Mouse (Mus musculus): ENCODE measurements at regions not wholly inside any gene's neighbourhood (a gene's known extent, or its start where the extent isn't known, plus 50 kb on each side); places are given as distances from the start of the nearest gene placed in this dataset.

DNA sequence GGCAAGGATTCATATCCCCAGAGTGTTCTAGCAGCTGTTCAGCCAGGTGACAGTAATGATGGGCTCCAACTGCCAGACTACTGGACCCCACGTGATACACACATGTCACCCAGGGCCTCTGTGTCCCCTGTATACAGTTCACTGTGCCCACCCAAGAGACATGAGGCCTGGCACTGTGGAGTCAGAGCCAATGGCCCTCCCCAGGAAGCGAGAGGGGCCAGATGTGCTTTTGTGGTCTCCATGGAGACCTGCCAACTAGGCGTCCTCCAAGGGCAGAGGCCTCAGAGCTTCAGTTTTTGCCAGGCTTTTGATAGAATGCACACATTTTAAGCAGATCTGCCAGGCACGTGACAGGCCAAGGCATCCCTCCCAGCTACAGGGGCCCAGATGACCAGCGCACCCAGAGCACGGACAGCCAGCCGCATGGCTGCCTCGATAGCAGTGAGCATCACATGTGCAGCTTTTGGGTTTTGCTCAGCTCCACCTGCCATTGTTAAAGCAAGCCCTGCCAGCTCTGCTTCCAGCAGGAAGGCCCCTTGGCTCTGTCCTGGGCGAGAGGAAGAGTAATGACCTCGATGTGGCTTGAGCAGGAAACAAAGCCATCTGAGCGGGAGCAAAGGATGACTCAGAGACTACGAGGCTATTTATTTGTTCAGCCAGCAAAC lies 198.1 kb upstream of the Sulf2 start:
- no peak for DNase-seq (ENCODE audit: low spot score)

DNA sequence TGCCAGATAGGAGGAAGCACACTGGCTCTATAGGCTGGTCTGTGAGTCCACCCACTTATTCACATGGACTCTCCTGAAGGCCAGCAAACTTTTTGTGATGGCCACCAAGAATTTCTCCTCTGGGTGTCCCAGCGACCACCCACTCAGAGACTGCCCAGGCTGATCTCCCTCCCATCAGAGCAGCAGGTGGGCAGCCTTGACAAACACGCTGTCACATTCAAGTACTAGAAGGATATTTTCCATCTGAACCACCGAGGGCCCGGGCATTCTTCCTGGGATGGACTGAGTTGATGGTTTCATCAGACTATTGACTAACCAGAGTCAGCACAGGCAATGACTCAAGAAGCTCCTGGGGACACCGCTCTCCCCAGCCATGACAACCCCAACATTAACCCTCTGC lies 196.5 kb upstream of the Sulf2 start:
- no peak for DNase-seq (ENCODE audit: low spot score)

DNA sequence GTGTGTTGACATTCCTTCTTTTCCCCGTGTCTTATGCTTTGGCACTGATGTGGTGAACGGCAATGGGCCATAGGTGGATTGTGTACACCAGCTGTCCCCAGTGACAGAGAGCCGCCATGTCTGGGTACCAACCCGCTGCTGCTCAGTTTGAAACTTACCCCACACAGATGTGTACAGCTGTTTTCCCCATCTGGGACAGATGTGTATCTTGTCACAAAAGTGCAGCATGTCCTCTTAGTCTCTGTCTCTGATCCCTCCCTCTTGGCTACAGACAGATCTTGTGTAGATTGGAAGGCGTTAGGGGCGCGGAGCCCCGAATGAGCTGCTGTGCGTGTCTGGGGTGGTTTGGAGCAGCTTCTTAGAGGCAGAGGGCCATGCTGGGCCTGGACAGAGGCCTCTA lies 196.1 kb upstream of the Sulf2 start:
- no peak for DNase-seq (ENCODE audit: low spot score)

DNA sequence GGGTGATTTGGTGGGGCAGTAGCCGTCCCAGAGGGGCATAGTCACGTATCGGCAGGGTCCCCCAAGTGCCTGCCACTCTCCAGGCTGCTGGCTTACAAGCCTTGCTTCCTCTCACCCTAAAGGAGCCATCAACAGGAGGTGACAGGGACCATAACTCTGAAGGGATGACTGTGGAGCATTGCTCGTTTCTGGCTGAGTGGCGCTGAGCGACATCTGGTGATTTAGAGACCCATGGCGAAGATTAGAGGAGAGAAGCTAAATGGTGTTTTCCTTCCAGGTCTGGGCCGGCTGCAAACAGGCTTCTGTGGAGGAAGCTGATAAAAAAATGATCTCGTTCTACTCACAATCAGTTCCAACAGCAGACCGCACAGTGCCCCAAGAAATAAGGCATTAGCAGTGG lies 193.2 kb upstream of the Sulf2 start:
- DNase-seq (ENCODE audit: low spot score): no peak

DNA sequence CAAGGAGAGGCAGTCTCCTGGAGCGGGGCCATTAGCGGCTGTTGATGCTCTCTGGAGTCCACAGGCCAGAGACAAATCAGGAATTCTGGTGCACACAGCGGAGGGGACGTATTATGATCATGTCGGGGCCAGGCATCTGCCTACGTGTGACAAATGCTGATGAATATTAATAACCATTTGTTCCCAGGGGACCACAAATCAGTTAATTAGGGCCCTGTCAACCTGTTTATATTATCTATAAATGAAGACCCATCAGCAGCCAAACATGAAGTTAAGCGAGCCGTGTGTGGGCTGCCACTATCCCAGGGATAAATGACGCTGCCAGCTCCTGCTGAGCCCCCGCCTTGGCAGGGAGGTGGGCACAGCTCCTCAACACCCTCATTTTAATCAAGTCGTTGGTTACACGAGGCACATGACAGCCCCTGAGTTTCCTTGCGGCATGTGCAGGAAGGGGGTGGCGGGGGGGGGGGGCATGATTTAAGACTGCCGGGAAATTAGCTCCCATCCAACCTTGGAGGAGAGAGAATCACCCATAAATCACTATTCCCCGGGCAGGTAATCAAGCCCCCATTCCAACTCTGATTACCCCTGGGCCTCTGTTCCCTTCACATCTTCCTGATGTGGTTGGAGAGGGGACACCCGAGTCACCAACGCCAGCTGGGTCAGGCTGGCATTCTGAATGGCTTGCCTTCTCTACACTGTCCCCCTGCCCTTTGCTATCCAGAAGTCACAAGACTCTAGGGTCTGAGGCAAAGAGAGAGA lies 191.1 kb upstream of the Sulf2 start:
- DNase-seq (ENCODE audit: low spot score): peak; percentile 70

DNA sequence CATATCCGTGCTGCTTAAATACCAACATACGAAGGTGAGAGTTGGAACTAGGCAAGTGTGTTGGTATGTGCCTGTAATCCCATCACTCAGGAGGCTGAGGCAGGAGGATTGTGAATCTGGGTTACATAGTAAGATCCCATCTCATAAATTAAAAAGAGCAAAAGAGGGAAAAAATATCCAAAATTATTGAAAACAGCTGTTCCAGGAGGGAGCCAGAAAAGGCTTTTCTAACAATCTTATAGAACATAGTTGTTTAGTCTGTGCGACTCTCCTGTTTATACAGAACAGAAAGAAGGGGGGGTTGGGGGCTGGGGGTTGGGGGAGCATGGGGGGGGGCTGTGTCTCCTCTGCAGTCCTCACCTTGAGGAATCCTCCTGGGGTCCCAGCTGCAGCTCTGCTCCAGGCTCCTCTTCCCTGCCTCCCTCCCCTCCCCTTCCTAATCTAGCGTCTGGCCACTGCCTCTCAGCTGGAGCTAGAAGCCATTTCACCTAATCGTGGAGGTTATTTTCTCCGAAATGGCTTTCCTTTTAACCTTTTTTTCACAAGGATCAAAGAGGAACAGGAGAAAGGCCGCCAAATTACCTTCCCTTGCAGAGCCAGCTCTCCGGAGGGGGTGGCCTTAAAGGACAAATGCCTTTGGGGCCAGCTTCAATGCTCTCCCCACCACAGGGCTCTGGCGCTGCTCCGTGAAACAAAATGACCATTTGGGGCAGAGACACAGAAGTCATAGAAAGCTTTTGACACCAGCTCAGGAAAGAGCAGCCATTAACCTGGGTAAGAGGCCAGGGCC lies 188.3 kb upstream of the Sulf2 start:
- DNase-seq (ENCODE audit: low spot score): no peak

DNA sequence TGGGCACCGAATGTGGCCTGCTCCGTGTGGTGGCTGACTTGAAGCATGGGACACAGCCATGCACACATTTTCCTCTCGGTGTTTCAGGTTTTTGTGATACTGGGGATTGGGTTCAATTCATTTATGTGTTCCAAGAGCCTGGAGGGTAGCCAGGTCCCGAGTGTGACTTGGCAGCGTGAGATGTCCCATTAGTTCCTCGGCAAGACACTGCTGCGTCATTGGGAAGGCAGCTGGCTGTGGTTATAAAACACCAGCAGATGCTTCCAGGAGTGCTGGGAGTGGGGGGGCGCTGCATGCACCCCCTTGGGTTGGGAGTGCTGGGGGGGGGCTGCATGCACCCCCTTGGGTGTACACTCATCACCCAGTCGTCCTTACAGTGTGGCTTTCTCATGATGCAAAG lies 186.9 kb upstream of the Sulf2 start:
- DNase-seq (ENCODE audit: low spot score): no peak

DNA sequence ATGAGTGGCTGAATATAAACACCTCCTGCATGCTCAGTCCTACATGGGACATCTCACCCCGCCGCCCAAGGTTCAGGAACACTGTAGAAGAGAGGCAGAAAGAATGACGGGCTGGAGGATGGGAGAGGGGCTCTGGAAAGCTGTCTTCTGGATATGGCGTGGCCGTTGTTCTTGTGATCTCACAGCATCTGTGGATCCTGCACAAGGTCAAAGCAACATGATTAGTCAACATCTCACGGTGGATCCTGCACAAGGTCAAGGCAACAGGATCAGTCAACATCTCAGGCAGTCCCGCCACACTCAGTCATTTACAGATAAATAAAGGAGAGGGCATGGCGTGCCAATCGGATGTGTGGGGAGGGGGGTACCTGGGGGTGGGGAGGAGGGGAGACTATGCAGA lies 184.7 kb upstream of the Sulf2 start:
- no peak for DNase-seq (ENCODE audit: low spot score)

DNA sequence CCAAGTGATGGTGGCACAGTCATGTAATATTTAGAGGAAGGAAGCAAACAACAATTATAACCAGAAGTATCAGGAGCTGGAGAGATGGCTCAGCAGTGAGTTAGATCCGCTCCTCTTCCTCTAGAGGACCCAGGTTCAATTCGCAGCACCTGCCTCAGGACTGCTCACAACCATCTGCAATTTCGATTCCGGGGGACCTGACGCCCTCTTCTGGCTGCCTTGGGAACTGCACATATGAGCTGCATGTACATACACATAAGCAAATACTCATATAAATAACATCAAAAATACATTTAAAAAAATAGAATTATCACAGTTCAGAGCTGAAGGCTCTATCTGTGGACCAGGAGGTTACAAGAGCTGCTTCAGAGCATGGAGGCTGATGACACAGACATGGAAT lies 184.0 kb upstream of the Sulf2 start:
- DNase-seq (ENCODE audit: low spot score): no peak

DNA sequence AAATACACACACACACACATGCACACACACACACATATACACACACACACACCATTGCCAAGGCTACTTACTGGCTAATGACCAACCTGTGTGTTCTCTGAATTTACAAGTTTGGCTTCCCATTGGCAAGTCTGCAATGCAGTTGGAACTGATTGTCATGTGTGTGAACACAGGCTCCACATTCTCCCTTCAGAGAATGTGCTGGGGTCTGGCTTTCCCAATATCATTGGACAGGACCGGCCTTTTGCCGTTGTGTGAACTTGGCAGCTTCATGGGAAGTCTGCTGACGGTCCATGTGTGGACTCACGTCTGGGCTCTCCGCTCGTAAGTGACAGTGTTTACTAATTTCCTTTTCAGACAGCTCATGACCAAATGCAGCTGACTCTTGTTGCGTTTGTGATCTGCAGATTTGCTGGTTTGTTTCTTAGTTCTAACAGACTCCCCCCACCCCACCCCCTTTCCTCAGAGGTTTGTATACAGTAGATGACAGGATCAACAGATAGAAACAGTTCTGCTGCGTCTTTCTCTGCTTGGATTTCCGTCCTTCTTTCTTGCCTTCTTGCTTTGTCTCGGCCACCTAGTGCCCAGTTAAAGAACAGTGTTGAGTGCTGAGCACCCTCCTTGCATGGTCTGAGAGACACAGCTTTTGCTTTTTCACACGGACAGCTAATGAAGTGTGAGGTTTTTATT lies 183.1 kb upstream of the Sulf2 start:
- DNase-seq (ENCODE audit: low spot score): no peak

DNA sequence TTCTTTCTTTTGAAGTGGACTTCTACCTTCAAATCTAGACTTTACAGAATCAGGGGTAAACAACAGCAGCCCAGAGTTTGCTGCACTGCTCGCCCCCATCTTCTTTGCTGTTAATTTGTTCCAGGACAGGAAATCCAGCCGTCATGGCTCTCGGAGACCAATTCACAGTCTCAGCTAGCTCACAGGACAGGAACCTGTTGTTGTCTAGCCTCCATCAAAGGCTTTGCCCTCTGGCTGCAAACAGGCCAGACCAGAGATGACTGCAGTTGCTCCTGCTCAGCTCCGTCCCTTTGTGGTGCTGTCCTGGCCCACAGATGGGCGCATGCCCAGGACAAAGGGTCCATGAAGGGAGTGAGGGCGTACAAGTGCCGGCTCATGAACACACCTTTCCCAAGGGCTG lies 182.2 kb upstream of the Sulf2 start:
- no peak for DNase-seq (ENCODE audit: low spot score)

DNA sequence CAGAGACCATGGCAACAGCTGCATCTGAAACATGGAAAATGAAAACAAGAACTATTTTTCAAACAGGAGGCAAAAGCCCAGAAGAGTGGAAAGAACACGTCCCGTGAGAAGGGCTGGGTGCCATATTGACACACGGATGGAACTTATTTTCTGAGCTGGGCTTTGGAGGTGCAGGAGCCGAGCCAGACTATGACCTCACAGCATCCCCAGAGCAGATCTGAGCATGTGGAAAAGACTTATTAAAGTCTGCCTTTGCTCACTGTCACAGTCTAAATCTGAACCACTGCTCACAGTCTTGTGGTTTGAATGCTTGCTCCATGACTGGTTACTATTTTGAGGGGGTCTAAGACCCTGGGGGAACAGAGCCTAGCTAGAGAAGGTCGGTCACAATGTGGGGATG lies 180.2 kb upstream of the Sulf2 start:
- no peak for DNase-seq (ENCODE audit: low spot score)

DNA sequence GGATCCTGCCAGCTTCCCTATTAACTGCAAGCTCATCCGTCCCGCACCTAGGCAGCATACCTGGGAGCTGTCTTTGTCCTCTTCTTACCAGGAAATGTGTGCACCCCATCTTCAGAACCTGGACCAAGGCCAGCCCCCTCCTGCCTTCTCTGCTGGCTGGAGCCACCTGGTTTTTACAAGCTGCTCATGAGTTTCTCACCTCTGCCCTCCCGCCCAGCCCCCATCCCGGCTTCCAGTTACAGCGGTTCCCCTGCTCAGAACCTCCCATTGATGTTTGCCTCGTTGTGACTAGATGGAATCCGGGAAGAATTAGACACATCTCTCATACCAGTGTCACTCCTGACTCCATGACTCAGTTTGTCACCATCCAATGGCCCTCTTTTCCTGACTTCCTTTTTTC lies 179.1 kb upstream of the Sulf2 start:
- DNase-seq (ENCODE audit: low spot score): no peak

DNA sequence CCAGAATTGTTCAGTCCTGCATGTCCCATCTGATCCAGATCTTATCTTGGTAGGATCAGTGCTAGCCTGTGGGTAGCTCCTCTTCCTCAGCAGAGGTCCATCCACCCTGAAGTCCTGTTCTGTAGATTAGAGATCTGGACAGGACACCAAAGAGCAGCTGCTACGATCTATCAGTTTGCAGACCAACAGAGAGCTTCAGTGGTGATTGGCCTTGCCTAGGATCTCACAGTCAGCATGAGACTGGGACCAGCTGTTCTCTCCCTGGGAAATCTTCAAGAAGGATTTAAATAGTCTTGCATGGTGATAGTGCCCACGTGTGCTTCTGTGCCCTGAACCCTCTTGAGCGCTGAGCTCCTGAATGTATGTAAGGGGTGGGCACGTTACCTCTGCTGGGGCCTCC lies 178.4 kb upstream of the Sulf2 start:
- no peak for DNase-seq (ENCODE audit: low spot score)

DNA sequence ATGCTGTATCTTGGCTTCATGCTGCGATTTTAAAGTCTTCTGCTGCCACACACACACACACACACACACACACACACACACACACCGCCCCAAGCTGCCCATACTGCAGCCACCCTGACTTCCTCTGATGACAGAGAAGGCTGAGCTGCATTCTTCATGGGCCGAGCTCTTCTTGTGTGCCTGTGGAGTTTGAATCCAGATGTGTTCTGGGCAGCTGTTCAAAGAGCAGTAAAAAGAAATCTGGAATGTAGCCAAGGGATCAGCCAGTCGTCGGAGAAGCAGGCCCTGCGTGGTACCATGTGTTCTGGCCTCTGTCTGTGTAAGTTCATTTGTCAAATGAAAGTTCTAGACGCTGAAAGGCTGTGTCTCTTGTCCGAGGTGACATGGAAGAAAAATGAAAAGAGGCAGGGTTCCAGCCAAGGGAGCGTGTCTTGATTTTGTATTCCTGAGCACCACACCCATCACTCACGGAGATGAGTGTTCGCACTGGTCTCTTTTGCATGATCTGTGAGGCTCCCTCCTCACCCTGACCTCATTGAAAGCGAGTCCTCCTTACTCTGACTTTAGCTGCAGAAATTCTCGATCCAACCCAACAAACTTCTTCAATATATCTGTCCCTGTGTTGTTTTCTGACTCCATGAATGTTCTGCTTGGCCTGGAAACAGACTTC lies 177.4 kb upstream of the Sulf2 start:
- DNase-seq (ENCODE audit: low spot score): no peak

DNA sequence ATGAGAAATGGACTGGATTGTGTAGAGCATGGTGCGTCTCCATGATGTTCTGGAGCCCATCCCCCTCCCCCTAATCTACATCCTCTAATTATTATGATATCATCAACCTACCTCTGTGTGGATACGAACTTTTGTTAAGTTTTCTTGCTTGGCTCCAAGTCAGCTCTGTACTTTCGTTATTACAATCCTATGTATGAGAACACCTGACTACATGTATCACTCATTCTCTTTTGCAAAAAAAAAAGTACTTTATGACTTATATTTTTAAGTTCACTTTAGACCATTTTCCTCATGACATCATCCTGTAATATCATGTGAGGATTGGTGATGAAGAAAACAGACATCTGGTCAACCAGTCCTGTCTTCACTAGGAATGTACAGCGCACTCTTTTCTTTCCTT lies 175.7 kb upstream of the Sulf2 start:
- no peak for DNase-seq (ENCODE audit: low spot score)

DNA sequence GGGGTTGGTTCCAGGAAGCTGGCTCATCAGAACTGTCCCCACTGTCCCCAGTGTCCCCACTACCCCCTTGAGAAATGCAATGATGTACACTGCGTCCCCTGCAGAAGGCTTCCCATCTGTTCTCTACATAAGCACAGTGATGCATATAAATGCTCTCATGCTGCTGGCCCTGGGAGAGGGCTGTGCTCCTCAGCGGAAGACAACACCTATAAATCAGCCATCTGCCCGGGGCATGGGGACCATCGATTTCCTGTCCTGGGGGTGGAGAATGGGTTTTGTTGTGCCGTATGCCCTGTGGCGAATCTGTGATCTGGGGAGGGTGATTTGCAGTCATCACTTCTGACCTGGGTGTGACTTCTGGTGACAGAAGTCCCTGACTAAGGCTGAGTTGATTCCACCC lies 174.9 kb upstream of the Sulf2 start:
- DNase-seq (ENCODE audit: low spot score): no peak

DNA sequence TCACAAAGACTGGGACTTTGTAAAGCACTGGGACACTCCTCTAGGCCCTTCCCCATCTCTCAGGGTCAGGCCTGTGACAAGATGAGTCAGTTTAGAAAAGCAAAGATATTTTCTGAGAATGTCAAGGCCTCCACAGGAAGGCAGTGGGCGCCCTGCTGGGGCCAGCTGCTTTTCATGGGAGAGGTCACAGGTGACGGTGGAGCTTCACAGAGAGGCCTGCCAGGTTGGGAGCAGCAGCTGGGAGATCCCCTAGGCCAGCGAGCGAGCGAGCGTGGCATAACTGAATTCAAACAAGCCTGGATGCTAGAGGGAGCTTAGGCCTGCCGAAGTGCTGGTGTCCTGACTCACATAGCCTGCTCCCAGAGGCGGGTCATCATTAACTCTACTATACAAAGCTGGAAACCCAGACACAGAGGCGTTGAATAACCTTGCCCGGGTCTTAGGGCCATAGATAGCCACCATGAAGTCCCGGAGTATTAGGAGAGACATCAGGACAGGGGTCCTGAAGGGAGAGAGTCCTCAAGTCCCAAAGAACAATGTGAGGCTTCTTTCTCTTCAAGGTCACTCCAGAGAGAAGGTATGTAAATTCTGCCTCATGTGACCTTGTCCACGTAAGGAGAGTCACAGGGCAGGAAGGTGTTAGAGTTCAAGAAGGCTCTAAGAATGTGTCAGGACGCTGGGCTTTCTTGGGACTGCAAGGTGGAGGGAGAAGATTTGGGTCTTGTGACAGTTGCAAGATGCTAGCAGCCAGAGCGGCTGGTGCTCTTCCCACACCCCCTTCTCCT lies 174.3 kb upstream of the Sulf2 start:
- no peak for DNase-seq (ENCODE audit: low spot score)

DNA sequence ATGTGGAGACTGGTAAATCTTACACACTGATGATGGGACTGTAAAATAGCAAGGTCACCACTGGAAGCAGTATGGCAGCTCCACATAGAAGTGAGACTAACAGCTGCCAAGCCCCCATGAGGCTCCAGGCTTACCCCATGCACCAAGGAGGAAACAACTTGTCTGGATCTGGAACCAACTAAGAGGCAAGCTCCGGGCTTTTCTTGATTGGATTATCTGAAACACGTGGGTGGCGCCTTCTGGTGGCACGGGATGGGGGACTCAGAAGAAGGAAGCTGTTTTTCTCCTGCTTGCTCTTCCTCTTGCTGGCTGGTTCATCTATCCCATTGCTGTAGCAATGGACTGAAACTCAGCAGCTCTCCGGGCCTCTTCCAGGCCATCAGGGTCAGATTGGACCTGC lies 171.5 kb upstream of the Sulf2 start:
- no peak for DNase-seq (ENCODE audit: low spot score)

DNA sequence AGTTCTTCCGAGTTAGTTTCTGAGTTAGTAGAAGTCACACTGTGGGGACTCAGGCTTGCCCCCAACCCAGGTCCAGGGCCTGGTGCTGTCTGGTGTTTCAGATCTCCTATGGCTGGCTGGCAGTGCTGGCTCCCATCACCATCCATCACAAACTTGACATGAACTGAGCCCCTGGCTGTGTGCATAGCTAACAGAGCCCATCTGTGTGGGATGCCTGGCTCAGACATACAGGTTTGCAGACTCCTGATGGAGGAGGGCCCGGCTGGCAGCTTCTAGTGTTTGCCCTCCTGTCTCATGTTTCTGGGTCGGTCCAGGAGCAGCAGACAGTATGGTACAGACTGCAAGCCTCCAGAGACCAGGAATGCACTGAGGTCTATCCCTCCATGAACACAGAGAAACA lies 169.5 kb upstream of the Sulf2 start:
- no peak for DNase-seq (ENCODE audit: low spot score)

DNA sequence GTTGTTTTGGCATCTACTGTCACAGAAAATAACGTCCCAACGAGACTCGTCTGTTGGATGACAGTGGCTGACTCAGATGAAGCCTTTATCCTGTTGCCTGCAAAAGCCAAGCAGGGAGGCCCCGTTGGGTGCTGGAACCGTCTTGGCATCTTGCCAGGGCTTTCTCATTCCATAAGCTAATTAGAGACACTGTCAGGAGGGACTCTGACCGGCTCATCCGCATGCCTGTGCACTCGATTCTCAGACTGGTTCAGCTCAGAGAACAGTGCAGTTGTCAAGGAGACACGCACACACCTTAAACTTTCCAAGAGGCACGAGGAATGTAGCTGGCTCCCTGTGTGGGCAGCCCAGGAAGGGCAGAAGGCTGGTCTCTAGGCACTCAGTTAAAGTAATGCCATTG lies 169.0 kb upstream of the Sulf2 start:
- DNase-seq (ENCODE audit: low spot score): peak; percentile 83
